Mouse (Mus musculus): ENCODE data around the gene Lrrn1. TPM values are rescaled to one million over a fixed set of nuclear protein-coding genes. Genes with fewer than 3 reads are reported as not detected.

Gene Lrrn1
- total and polyA plus RNA-seq, 3 experiments = not detected

GRCm38 (mm10) chr6:107557806-107558205 is 28.2 kb downstream of the Lrrn1 start:
- no peaks in the 10 kb centered on the region for H3K9me3 ChIP-seq (replicated peaks; ENCODE audit: low read length)
- in situ Hi-C loops (cut with MboI; ENCODE audit: low pct_ligation_motif_present, low pct_unique_long_range_greater_than_20kb, low sequenced_read_pairs) (no loop called here), dilution Hi-C loops (cut with MboI; ENCODE audit: extremely low pct_ligation_motif_present, extremely low pct_unique_long_range_greater_than_20kb, low sequenced_read_pairs) (no loop called here)
- H3K27me3 ChIP-seq (replicated peaks) = peaks cover 19% of the 10 kb centered on the region
- DNase-seq (ENCODE audit: extremely low read depth) = no peak
- no peak overlapping the region for H3K27ac ChIP-seq (ENCODE audit: insufficient read depth, low read depth)
- no peak overlapping the region for H3K4me3 ChIP-seq (replicated peaks in 1 of 3; ENCODE audit: low read depth in 2 of 3, low read length in 2 of 3, poor library complexity in 1 of 3)
- no peaks in the 10 kb centered on the region for H3K79me2 ChIP-seq (replicated peaks; ENCODE audit: control insufficient read depth, extremely low read depth, insufficient read depth, poor library complexity, severe bottlenecking)
- no peaks in the 10 kb centered on the region for H3K4me1 ChIP-seq (ENCODE audit: control insufficient read depth in 1 of 2, insufficient read depth in 2 of 2)
- TF ChIP-seq TCF12 (IDR thresholded peaks at IDR 0.05; ENCODE audit: low read depth, low read length) = no peak
- TF ChIP-seq JUN (IDR thresholded peaks at IDR 0.05; ENCODE audit: insufficient read depth, low read depth, low read length) = no peak
- no peak for TF ChIP-seq USF2 (conservative IDR thresholded peaks at IDR 0.05; ENCODE audit: low read depth, low read length)
- no peak for TF ChIP-seq BHLHE40 (IDR thresholded peaks at IDR 0.05; ENCODE audit: low read depth, low read length)
- TF ChIP-seq POLR2A (IDR thresholded peaks at IDR 0.05; ENCODE audit: low read depth, low read length) = no peak
- TF ChIP-seq SIN3A (IDR thresholded peaks at IDR 0.05; ENCODE audit: low read length) = no peak
- no peak for TF ChIP-seq USF1 (IDR thresholded peaks at IDR 0.05; ENCODE audit: low read depth, low read length)
- TF ChIP-seq UBTF (IDR thresholded peaks at IDR 0.05; ENCODE audit: low read depth, low read length) = no peak
- no peak for TF ChIP-seq PAX5 (IDR thresholded peaks at IDR 0.05; ENCODE audit: low read length)
- no peak for TF ChIP-seq EP300 (IDR thresholded peaks at IDR 0.05; ENCODE audit: low read length)
- no peak overlapping the region for H3K9ac ChIP-seq (ENCODE audit: insufficient read depth, low read depth)
- H3K36me3 ChIP-seq (replicated peaks in 1 of 2; ENCODE audit: control insufficient read depth in 1 of 2, insufficient read depth in 1 of 2, low read length in 1 of 2) = no peaks in the 10 kb centered on the region
- H3K4me2 ChIP-seq (ENCODE audit: insufficient read depth, low read depth, poor library complexity, severe bottlenecking) = no peak overlapping the region

- Histone ChIP-seq H3K27me3 (replicated peaks) (peaks cover 10% of the 10 kb centered on the region), H3K4me2 (ENCODE audit: insufficient read depth, low read depth, poor library complexity, severe bottlenecking) (no peak overlapping the region), H3K4me1 (ENCODE audit: control insufficient read depth in 1 of 2, insufficient read depth in 2 of 2) (no peaks in the 10 kb centered on the region), H3K79me2 (replicated peaks; ENCODE audit: control insufficient read depth, extremely low read depth, insufficient read depth, poor library complexity, severe bottlenecking) (no peaks in the 10 kb centered on the region), H3K27ac (ENCODE audit: insufficient read depth, low read depth) (no peak overlapping the region), H3K9ac (ENCODE audit: insufficient read depth, low read depth) (no peak overlapping the region), H3K9me3 (replicated peaks; ENCODE audit: low read length) (no peaks in the 10 kb centered on the region), H3K36me3 (replicated peaks in 1 of 2; ENCODE audit: control insufficient read depth in 1 of 2, insufficient read depth in 1 of 2, low read length in 1 of 2) (no peaks in the 10 kb centered on the region), H3K4me3 (replicated peaks in 1 of 3; ENCODE audit: low read depth in 2 of 3, low read length in 2 of 3, poor library complexity in 1 of 3) (no peak overlapping the region)
- in situ Hi-C loops (cut with MboI; ENCODE audit: low pct_ligation_motif_present, low pct_unique_long_range_greater_than_20kb, low sequenced_read_pairs) = no loop called here
- no peak for DNase-seq (ENCODE audit: extremely low read depth)
- TF ChIP-seq GABPA (IDR thresholded peaks at IDR 0.05; ENCODE audit: insufficient replicate concordance, low read depth, low read length) (no peak), MYC (IDR thresholded peaks at IDR 0.05; ENCODE audit: low read depth, low read length) (no peak), RAD21 (IDR thresholded peaks at IDR 0.05; ENCODE audit: low read depth, low read length) (no peak), JUN (IDR thresholded peaks at IDR 0.05; ENCODE audit: insufficient read depth, low read depth, low read length) (no peak), NRF1 (IDR thresholded peaks at IDR 0.05; ENCODE audit: low read depth, low read length) (no peak), HCFC1 (IDR thresholded peaks at IDR 0.05; ENCODE audit: low read depth, low read length) (no peak), SIN3A (IDR thresholded peaks at IDR 0.05; ENCODE audit: low read length) (no peak), USF2 (conservative IDR thresholded peaks at IDR 0.05; ENCODE audit: low read depth, low read length) (no peak), UBTF (IDR thresholded peaks at IDR 0.05; ENCODE audit: low read depth, low read length) (no peak)
- dilution Hi-C loops (cut with MboI; ENCODE audit: extremely low pct_ligation_motif_present, extremely low pct_unique_long_range_greater_than_20kb, low sequenced_read_pairs) = no loop called here
Observed at GRCm38 (mm10) chr6:107562255-107562654, 32.7 kb downstream of the Lrrn1 start.

All from CH12.LX (cell line).